Mouse (Mus musculus) hindbrain, embryonic 14.5 days (tissue): Measurements from ENCODE around the gene Rab2b. TPM values are rescaled to one million over a fixed set of nuclear protein-coding genes. Genes with fewer than 3 reads are reported as not detected.

Experiments used
- ATAC-seq: fragments of 200-750 bp; cut with Nextera tagmentation; 2 replicates; pipeline ENCODE4 v1.8.0; 2017; ENCODE audit warnings: moderate number of reproducible peaks, mild to moderate bottlenecking, moderate TSS enrichment, moderate library complexity; ENCODE audit not compliant: low FRiP score
- DNase-seq: peaks from one replicate; pipeline ENCODE4 v3.0.0-alpha.2; 2015; ENCODE audit warnings: low spot score
- H3K27ac ChIP-seq: fragments of 300-500 bp; sonication (generic); 2 replicates; pipeline ENCODE4 v1.5.1; 2014; ENCODE audit warnings: mild to moderate bottlenecking, moderate library complexity
- H3K27me3 ChIP-seq: fragments of 300-500 bp; sonication (generic); 2 replicates; pipeline ENCODE4 v1.6.1; 2014; ENCODE audit warnings: mild to moderate bottlenecking, low read length, mixed read lengths; ENCODE audit not compliant: control insufficient read depth, insufficient read depth
- H3K36me3 ChIP-seq: fragments of 300-500 bp; sonication (generic); replicated peaks from 2 replicates; pipeline ENCODE4 v1.6.1; 2014; ENCODE audit not compliant: control insufficient read depth, insufficient read depth
- H3K4me1 ChIP-seq: fragments of 300-500 bp; sonication (generic); replicated peaks from 2 replicates; pipeline ENCODE4 v1.6.1; 2014; ENCODE audit warnings: antibody characterized with exemption, low read length, mixed read lengths; ENCODE audit not compliant: control insufficient read depth, insufficient read depth
- H3K4me2 ChIP-seq: fragments of 300-500 bp; sonication (generic); replicated peaks from 2 replicates; pipeline ENCODE4 v1.6.1; 2014; ENCODE audit warnings: mild to moderate bottlenecking, moderate library complexity
- H3K4me3 ChIP-seq: fragments of 300-500 bp; sonication (generic); replicated peaks from 2 replicates; pipeline ENCODE4 v1.5.1; 2014; ENCODE audit warnings: mild to moderate bottlenecking, low read length
- H3K9ac ChIP-seq: fragments of 300-500 bp; sonication (generic); 2 replicates; pipeline ENCODE4 v1.6.1; 2014
- H3K9me3 ChIP-seq: fragments of 300-500 bp; sonication (generic); 2 replicates; pipeline ENCODE4 v1.6.1; 2016; ENCODE audit warnings: low read length; ENCODE audit not compliant: control insufficient read depth
- WGBS: fragments of 180-500 bp; shearing (Covaris S2); extraction: QIAGEN DNeasy Blood & Tissue Kit; methylation state at CpG from one replicate; pipeline ENCODE4 v1.1.7; 2014; 5-methylcytosine and 5-hydroxymethylcytosine counted together
- polyA plus RNA-seq: library from polyadenylated mRNA; unstranded; fragments of >200 nt; fragmentation: Nextera tagmentation; extraction: Ambion mirVana; gene quantifications from 2 replicates; pipeline ENCODE4 v1.2.1, GENCODE M21; 2014

Gene Rab2b
- polyA plus RNA-seq, 1 experiment from 2014 or later = 58.2 TPM

- Histone ChIP-seq H3K36me3 (peaks cover 35% of the 10 kb centered on the region), H3K27me3 (no peaks in the 10 kb centered on the region), H3K4me3 (no peak overlapping the region), H3K4me1 (peaks cover 8% of the 10 kb centered on the region), H3K9me3 (no peaks in the 10 kb centered on the region), H3K9ac (no peak overlapping the region), H3K4me2 (no peak overlapping the region), H3K27ac (no peak overlapping the region)
- ATAC-seq = no peak
- DNase-seq = no peak
- 99% methylated on average over 5 of the region's 5 CpGs for WGBS
Observed at GRCm38 (mm10) chr14:52283629-52284028, 4.3 kb upstream of the Rab2b start.

GRCm38 (mm10) chr14:52279747-52280120, 389 bp upstream of the Rab2b start:
- WGBS = under 1% methylated on average over 21 of the region's 21 CpGs
- no peaks in the 10 kb centered on the region for H3K9me3 ChIP-seq
- ATAC-seq = no peak; the same call in 1 of the 2 replicates
- peak overlapping the region; percentile 63 for H3K4me2 ChIP-seq
- H3K36me3 ChIP-seq = peaks cover 16% of the 10 kb centered on the region
- peak overlapping the region; percentile 64 for H3K4me3 ChIP-seq
- no peak for DNase-seq
- H3K27ac ChIP-seq = peak overlapping the region; percentile 85
- H3K9ac ChIP-seq = peak overlapping the region; percentile 75
- H3K4me1 ChIP-seq = peaks cover 8% of the 10 kb centered on the region
- no peaks in the 10 kb centered on the region for H3K27me3 ChIP-seq

- Histone ChIP-seq H3K36me3 (peaks cover 41% of the 10 kb centered on the region), H3K27ac (no peak overlapping the region), H3K4me3 (no peak overlapping the region), H3K9me3 (no peaks in the 10 kb centered on the region), H3K4me1 (peaks cover 8% of the 10 kb centered on the region), H3K27me3 (no peaks in the 10 kb centered on the region), H3K4me2 (no peak overlapping the region), H3K9ac (no peak overlapping the region)
- 86% methylated on average over 4 of the region's 4 CpGs for WGBS
- ATAC-seq = no peak
- DNase-seq = no peak
Observed at GRCm38 (mm10) chr14:52277210-52277609, 2.1 kb downstream of the Rab2b start.

GRCm38 (mm10) chr14:52272781-52273180, 6.6 kb downstream of the Rab2b start:
- WGBS = 64% methylated on average over 3 of the region's 3 CpGs

GRCm38 (mm10) chr14:52257484-52258213, 21.7 kb downstream of the Rab2b start, which contains the start of gene Chd8:
Gene Chd8, minus strand, starts transcription at chr14:52257780.
- Histone ChIP-seq H3K9ac (peak within 1 kb of the TSS; percentile 75), H3K9me3 (no peaks in the 10 kb centered on the region), H3K4me2 (peak within 1 kb of the TSS; percentile 84), H3K36me3 (peaks cover 10% of the 10 kb centered on the region), H3K4me1 (peaks cover 17% of the 10 kb centered on the region), H3K4me3 (peak within 1 kb of the TSS; percentile 72), H3K27me3 (no peaks in the 10 kb centered on the region), H3K27ac (peak within 1 kb of the TSS; percentile 82)
- WGBS = under 1% methylated on average over 53 of the region's 54 CpGs
- DNase-seq = peak; percentile 95
- peak; percentile 100 for ATAC-seq

More at GRCm38 (mm10) chr14:52272781-52273180, 6.6 kb downstream of the Rab2b start:
- Histone ChIP-seq H3K4me1 (no peaks in the 10 kb centered on the region), H3K36me3 (peaks cover 68% of the 10 kb centered on the region), H3K9me3 (no peaks in the 10 kb centered on the region), H3K27me3 (no peaks in the 10 kb centered on the region), H3K27ac (no peak overlapping the region), H3K4me2 (no peak overlapping the region), H3K4me3 (no peak overlapping the region), H3K9ac (no peak overlapping the region)
- DNase-seq (no peak), ATAC-seq (no peak)

- peaks cover 17% of the 10 kb centered on the region for H3K4me1 ChIP-seq
- H3K4me2 ChIP-seq = peak overlapping the region; percentile 84
- no peaks in the 10 kb centered on the region for H3K27me3 ChIP-seq
- WGBS = 10% methylated on average over 18 of the region's 18 CpGs
- ATAC-seq (no peak), DNase-seq (peak; percentile 36)
- H3K9me3 ChIP-seq = no peaks in the 10 kb centered on the region
- peak overlapping the region; percentile 72 for H3K4me3 ChIP-seq
- H3K27ac ChIP-seq = peak overlapping the region; percentile 82
- peak overlapping the region; percentile 75 for H3K9ac ChIP-seq
- no peaks in the 10 kb centered on the region; the same call in 1 of the 2 replicates for H3K36me3 ChIP-seq
Observed at GRCm38 (mm10) chr14:52256311-52257175, 22.8 kb downstream of the Rab2b start.

GRCm38 (mm10) chr14:52246129-52246528, 33.2 kb downstream of the Rab2b start:
- Histone ChIP-seq H3K27ac (no peak overlapping the region), H3K4me3 (no peak overlapping the region), H3K4me2 (no peak overlapping the region), H3K27me3 (no peaks in the 10 kb centered on the region), H3K4me1 (peaks cover 14% of the 10 kb centered on the region), H3K9ac (no peak overlapping the region), H3K36me3 (no peaks in the 10 kb centered on the region), H3K9me3 (no peaks in the 10 kb centered on the region)
- WGBS = 85% methylated on average over 4 of the region's 4 CpGs
- no peak for DNase-seq
- ATAC-seq = no peak

- ATAC-seq (peak; percentile 81), DNase-seq (no peak)
- Histone ChIP-seq H3K9ac (peak overlapping the region; percentile 83), H3K36me3 (no peaks in the 10 kb centered on the region), H3K9me3 (no peaks in the 10 kb centered on the region), H3K4me2 (peak overlapping the region; percentile 71), H3K27ac (peak overlapping the region; percentile 61), H3K4me3 (peak overlapping the region; percentile 73), H3K4me1 (peaks cover 14% of the 10 kb centered on the region), H3K27me3 (no peaks in the 10 kb centered on the region)
- WGBS = 9% methylated on average over 7 of the region's 7 CpGs
Observed at GRCm38 (mm10) chr14:52244690-52245042, 34.7 kb downstream of the Rab2b start.

GRCm38 (mm10) chr14:52244041-52244689, 35.2 kb downstream of the Rab2b start:
- Histone ChIP-seq H3K4me1 (peaks cover 14% of the 10 kb centered on the region), H3K9ac (peak overlapping the region; percentile 83), H3K36me3 (no peaks in the 10 kb centered on the region), H3K27me3 (no peaks in the 10 kb centered on the region), H3K4me3 (peak overlapping the region; percentile 73), H3K9me3 (no peaks in the 10 kb centered on the region), H3K27ac (peak overlapping the region; percentile 61), H3K4me2 (peak overlapping the region; percentile 71)
- peak; percentile 98 for DNase-seq
- ATAC-seq = peak; percentile 100
- WGBS = under 1% methylated on average over 32 of the region's 32 CpGs
